Mouse (Mus musculus): ENCODE measurements around the gene Psmb3. TPM values are rescaled to one million over a fixed set of nuclear protein-coding genes. Genes with fewer than 3 reads are reported as not detected.

Gene Psmb3
- total and polyA plus RNA-seq, 3 experiments, result 560 to 1,251 (median 863) TPM

GRCm38 (mm10) chr11:97743423-97743822 is 40.2 kb downstream of the Psmb3 start (continued):
- TF ChIP-seq HCFC1 (IDR thresholded peaks at IDR 0.05; ENCODE audit: low read depth, low read length), result no peak
- no peak for TF ChIP-seq CHD2 (IDR thresholded peaks at IDR 0.05; ENCODE audit: low read length)
- TF ChIP-seq MAFK (IDR thresholded peaks at IDR 0.05; ENCODE audit: insufficient replicate concordance, low read length), result no peak
- no peak for TF ChIP-seq MXI1 (IDR thresholded peaks at IDR 0.05; ENCODE audit: low read depth, low read length)
- no peak for TF ChIP-seq JUN (IDR thresholded peaks at IDR 0.05; ENCODE audit: insufficient read depth, low read depth, low read length)
- TF ChIP-seq CHD1 (IDR thresholded peaks at IDR 0.05; ENCODE audit: low read depth, low read length), result no peak
- TF ChIP-seq RAD21 (IDR thresholded peaks at IDR 0.05; ENCODE audit: low read depth, low read length), result no peak
- no peak for TF ChIP-seq USF2 (conservative IDR thresholded peaks at IDR 0.05; ENCODE audit: low read depth, low read length)
- TF ChIP-seq GABPA (IDR thresholded peaks at IDR 0.05; ENCODE audit: insufficient replicate concordance, low read depth, low read length), result no peak

GRCm38 (mm10) chr11:97744063-97744717 is 41.0 kb downstream of the Psmb3 start, which contains the start of gene Pip4k2b:
TSS of gene Pip4k2b (minus strand) at chr11:97744704.
- DNase-seq (ENCODE audit: extremely low read depth), result peak; percentile 37
- in situ Hi-C loops (cut with MboI; ENCODE audit: low pct_ligation_motif_present, low pct_unique_long_range_greater_than_20kb, low sequenced_read_pairs) (no loop called here), dilution Hi-C loops (cut with MboI; ENCODE audit: extremely low pct_ligation_motif_present, extremely low pct_unique_long_range_greater_than_20kb, low sequenced_read_pairs) (no loop called here)
- Histone ChIP-seq H3K4me3 (replicated peaks in 1 of 3; ENCODE audit: low read depth in 2 of 3, low read length in 2 of 3, poor library complexity in 1 of 3) (peak within 1 kb of the TSS; percentile 79 to 99 (median 81)), H3K4me1 (ENCODE audit: control insufficient read depth in 1 of 2, insufficient read depth in 2 of 2) (peaks cover 6 to 31% of the 10 kb centered on the region in 2 experiments), H3K4me2 (ENCODE audit: insufficient read depth, low read depth, poor library complexity, severe bottlenecking) (peak within 1 kb of the TSS; percentile 58), H3K79me2 (replicated peaks; ENCODE audit: control insufficient read depth, extremely low read depth, insufficient read depth, poor library complexity, severe bottlenecking) (peaks cover 27% of the 10 kb centered on the region), H3K9ac (ENCODE audit: insufficient read depth, low read depth) (peak within 1 kb of the TSS; percentile 95), H3K36me3 (replicated peaks in 1 of 2; ENCODE audit: control insufficient read depth in 1 of 2, insufficient read depth in 1 of 2, low read length in 1 of 2) (peaks cover 21 to 52% of the 10 kb centered on the region in 2 experiments), H3K9me3 (replicated peaks; ENCODE audit: low read length) (peaks cover 2% of the 10 kb centered on the region), H3K27me3 (replicated peaks) (no peaks in the 10 kb centered on the region), H3K27ac (ENCODE audit: insufficient read depth, low read depth) (peak within 1 kb of the TSS; percentile 72)
- TF ChIP-seq CHD2 (IDR thresholded peaks at IDR 0.05; ENCODE audit: low read length), result 0 out of 2 replicates have a peak, but pooled peaks have one; percentile 2
- TF ChIP-seq BHLHE40 (IDR thresholded peaks at IDR 0.05; ENCODE audit: low read depth, low read length), result peak; percentile 64
- no peak for TF ChIP-seq RAD21 (IDR thresholded peaks at IDR 0.05; ENCODE audit: low read depth, low read length)
- TF ChIP-seq JUN (IDR thresholded peaks at IDR 0.05; ENCODE audit: insufficient read depth, low read depth, low read length), result no peak
- TF ChIP-seq KAT2A (IDR thresholded peaks at IDR 0.05; ENCODE audit: insufficient replicate concordance, low read length), result no peak
- no peak for TF ChIP-seq PAX5 (IDR thresholded peaks at IDR 0.05; ENCODE audit: low read length)
- TF ChIP-seq UBTF (IDR thresholded peaks at IDR 0.05; ENCODE audit: low read depth, low read length), result peak; percentile 81
- TF ChIP-seq ZKSCAN1 (IDR thresholded peaks at IDR 0.05; ENCODE audit: borderline replicate concordance, low read depth, low read length), result no peak
- TF ChIP-seq USF1 (IDR thresholded peaks at IDR 0.05; ENCODE audit: low read depth, low read length), result no peak
- TF ChIP-seq MXI1 (IDR thresholded peaks at IDR 0.05; ENCODE audit: low read depth, low read length), result peak; percentile 83
- TF ChIP-seq MEF2A (IDR thresholded peaks at IDR 0.05; ENCODE audit: borderline replicate concordance, low read depth, low read length), result no peak
- TF ChIP-seq POLR2AphosphoS2 (IDR thresholded peaks at IDR 0.05; ENCODE audit: low read depth, low read length), result no peak
- no peak for TF ChIP-seq CTCF (conservative IDR thresholded peaks at IDR 0.05 in 1 of 2, IDR thresholded peaks at IDR 0.05 in 1 of 2; ENCODE audit: low read depth in 2 of 2, low read length in 2 of 2)
- no peak for TF ChIP-seq ZC3H11A (IDR thresholded peaks at IDR 0.05; ENCODE audit: low read depth, low read length)
- TF ChIP-seq TBP (conservative IDR thresholded peaks at IDR 0.05; ENCODE audit: low read depth, low read length), result no peak
- TF ChIP-seq ELF1 (IDR thresholded peaks at IDR 0.05; ENCODE audit: low read depth, low read length), result no peak
- no peak for TF ChIP-seq NRF1 (IDR thresholded peaks at IDR 0.05; ENCODE audit: low read depth, low read length)
- no peak for TF ChIP-seq MAFK (IDR thresholded peaks at IDR 0.05; ENCODE audit: insufficient replicate concordance, low read length)
- TF ChIP-seq E2F4 (IDR thresholded peaks at IDR 0.05; ENCODE audit: insufficient replicate concordance, low read depth, low read length), result no peak
- TF ChIP-seq SIN3A (IDR thresholded peaks at IDR 0.05; ENCODE audit: low read length), result peak; percentile 14; the same call in 1 of the 2 replicates
- no peak for TF ChIP-seq ZMIZ1 (IDR thresholded peaks at IDR 0.05; ENCODE audit: low read depth, low read length)
- TF ChIP-seq IRF4 (IDR thresholded peaks at IDR 0.05; ENCODE audit: low read depth, low read length), result 0 out of 2 replicates have a peak, but pooled peaks have one; percentile 7
- peak; percentile 59; the same call in 1 of the 2 replicates for TF ChIP-seq MAX (IDR thresholded peaks at IDR 0.05; ENCODE audit: low read length)
- 0 out of 2 replicates have a peak, but pooled peaks have one; percentile 5 for TF ChIP-seq TCF12 (IDR thresholded peaks at IDR 0.05; ENCODE audit: low read depth, low read length)
- TF ChIP-seq HCFC1 (IDR thresholded peaks at IDR 0.05; ENCODE audit: low read depth, low read length), result peak; percentile 33; the same call in 1 of the 2 replicates
- TF ChIP-seq POLR2A (IDR thresholded peaks at IDR 0.05; ENCODE audit: low read depth, low read length), result no peak
- no peak for TF ChIP-seq JUND (conservative IDR thresholded peaks at IDR 0.05; ENCODE audit: low read depth, low read length)
- TF ChIP-seq NELFE (IDR thresholded peaks at IDR 0.05; ENCODE audit: low read depth, low read length), result 0 out of 2 replicates have a peak, but pooled peaks have one; percentile 11

Measured in CH12.LX (cell line).